Mouse (Mus musculus): Measurements from ENCODE around the gene Rc3h2. TPM values are rescaled to one million over a fixed set of nuclear protein-coding genes. Genes with fewer than 3 reads are reported as not detected.

Rc3h2 gene
- total RNA-seq, 4 experiments from 2014 or later, result 28.1 to 36.7 (median 35.2) TPM

DNA sequence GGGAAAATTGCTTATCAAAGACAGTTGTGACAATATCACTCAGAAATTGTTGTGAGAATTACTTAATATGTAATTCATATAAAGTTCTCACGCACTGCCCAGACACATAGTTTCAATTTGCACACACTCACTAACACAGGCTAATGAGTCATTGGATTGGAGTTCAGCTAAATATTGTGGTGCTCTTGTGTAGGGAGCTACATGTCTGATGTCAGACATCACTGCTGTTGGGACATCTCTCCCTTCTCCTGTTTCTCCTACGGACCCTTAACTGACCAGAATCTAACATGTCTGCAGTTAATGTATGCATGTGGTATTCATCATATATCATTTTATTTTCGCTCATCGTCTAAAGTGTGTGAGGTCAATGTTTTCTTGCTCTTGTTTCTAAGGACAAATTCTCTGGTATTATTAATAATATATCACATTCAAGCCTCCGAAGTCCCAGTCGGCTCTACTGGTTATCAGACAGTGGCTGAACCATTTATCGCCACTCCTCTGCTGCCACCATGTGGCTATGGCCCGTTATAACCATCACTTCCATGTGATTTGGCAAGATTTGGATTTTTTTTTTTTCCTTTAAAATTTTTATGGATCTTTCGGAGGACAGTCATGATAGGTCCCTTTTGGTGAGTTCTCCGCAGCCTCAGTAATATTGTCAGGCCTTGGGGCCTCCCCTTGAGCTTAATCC is 84.1 kb downstream of the Rc3h2 start:
- DNase-seq (ENCODE audit: low spot score), result no peak

DNA sequence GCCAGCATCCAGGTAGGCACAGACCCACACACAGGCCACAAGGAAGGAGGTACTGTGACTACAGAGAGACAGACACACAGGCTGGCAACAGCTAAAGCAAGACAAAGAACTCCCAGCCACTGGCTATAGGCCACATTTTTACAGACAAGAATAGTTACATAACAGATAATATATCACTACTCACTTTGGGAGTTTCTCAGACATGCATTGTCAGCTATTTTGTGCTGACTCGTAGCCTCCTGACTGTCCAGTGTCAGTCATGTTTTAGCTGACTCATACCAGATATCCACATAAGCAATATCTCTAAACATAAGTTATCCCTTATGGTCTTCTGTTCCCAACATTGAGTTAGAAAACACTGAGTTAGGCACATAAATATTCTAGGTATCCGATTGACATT is 89.4 kb downstream of the Rc3h2 start:
- no peak for DNase-seq (ENCODE audit: low spot score)

DNA sequence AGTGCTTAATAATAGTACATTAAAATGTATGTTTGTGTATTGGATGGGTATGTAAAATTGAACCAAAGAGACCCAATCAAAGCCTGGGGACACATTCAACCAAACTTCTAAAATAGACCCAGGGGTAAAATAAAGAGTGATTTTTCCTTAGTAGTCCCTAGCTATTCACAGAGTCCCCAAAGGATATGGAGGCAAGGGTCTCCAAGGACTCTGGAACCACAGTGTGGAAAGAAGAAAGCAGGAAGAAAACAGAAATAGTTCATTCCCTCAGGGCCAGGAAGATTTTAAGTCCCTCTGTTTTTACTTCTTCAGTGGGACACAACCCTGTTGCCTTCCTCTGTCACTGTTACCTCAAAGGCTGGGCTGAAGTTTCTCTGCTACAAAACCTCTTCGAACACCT is 96.5 kb downstream of the Rc3h2 start, which contains the start of gene Olfr368:
Gene Olfr368 (plus strand): TSS at position 301 of the 400 bp plus-strand sequence.
- no peak for DNase-seq (ENCODE audit: low spot score)

Other genes starting within 250 kb of the Rc3h2 start
- gene Olfr365, start 234.7 kb downstream of the Rc3h2 start, total RNA-seq (2022), result not detected
- not detected for gene Olfr366, start 211.3 kb downstream of the Rc3h2 start, total RNA-seq (2022)
- not detected for gene Olfr368, start 96.4 kb downstream of the Rc3h2 start, total RNA-seq (2022)
- gene Pdcl, start 63.6 kb downstream of the Rc3h2 start, total RNA-seq (2022), result 10 to 100 TPM; 13.9 to 19.0 (median 16.0) TPM
- 1 to 10 TPM; 3.2 to 4.8 (median 4.1) TPM for gene Zbtb26, start 20.2 kb upstream of the Rc3h2 start, total RNA-seq (2022)
- 1 to 10 TPM; 3.6 to 4.3 (median 4.0) TPM for gene Zbtb6, start 20.3 kb upstream of the Rc3h2 start, total RNA-seq (2022)
- gene Rabgap1, start 20.4 kb upstream of the Rc3h2 start, total RNA-seq (2022), result 10 to 100 TPM; 38.9 to 46.1 (median 41.1) TPM
- under 1 TPM; 0.34 to 0.63 (median 0.45) TPM for gene Gpr21, start 93.4 kb upstream of the Rc3h2 start, total RNA-seq (2022)